Mouse (Mus musculus) liver, embryonic 14.5 days (tissue): Measurements from ENCODE around the gene Pan2. TPM values are rescaled to one million over a fixed set of nuclear protein-coding genes. Genes with fewer than 3 reads are reported as not detected.
A peak's percentile ranks its signal among the peaks of the same experiment; 100 is the strongest.

ENCODE experiments used
- ATAC-seq: fragments of 200-750 bp; cut with Nextera tagmentation; 2 replicates; pipeline ENCODE4 v1.8.0; 2017; ENCODE audit warnings: moderate number of reproducible peaks, mild to moderate bottlenecking, moderate library complexity; ENCODE audit not compliant: insufficient read depth
- DNase-seq, 3 experiments: peaks; one replicate each; pipeline ENCODE4 v3.0.0-alpha.2; 2012 to 2013; ENCODE audit warnings: low read depth in 3 of 3, low spot score in 3 of 3
- H3K27ac ChIP-seq: fragments of 300-500 bp; sonication (generic); 2 replicates; pipeline ENCODE4 v1.5.1; 2014; ENCODE audit warnings: moderate library complexity, mild to moderate bottlenecking, control low read depth, inconsistent platforms
- H3K27me3 ChIP-seq: fragments of 300-500 bp; sonication (generic); 2 replicates; pipeline ENCODE4 v1.6.1; 2014; ENCODE audit warnings: mild to moderate bottlenecking, low read length, moderate library complexity; ENCODE audit not compliant: control insufficient read depth, insufficient read depth
- H3K36me3 ChIP-seq: fragments of 300-500 bp; sonication (generic); replicated peaks from 2 replicates; pipeline ENCODE4 v1.6.1; 2014; ENCODE audit warnings: low read depth; ENCODE audit not compliant: control insufficient read depth, insufficient read depth
- H3K4me1 ChIP-seq, 2 experiments: fragments of 200-500 bp in 1 of 2; fragments of 300-500 bp in 1 of 2; sonication (generic) in 1 of 2; replicated peaks; 2 replicates each; pipeline ENCODE4 v1.6.1; 2012 to 2014; ENCODE audit warnings: antibody characterized with exemption in 1 of 2, inconsistent platforms in 1 of 2, low read length in 1 of 2; ENCODE audit not compliant: control insufficient read depth in 2 of 2, insufficient read depth in 2 of 2
- H3K4me2 ChIP-seq: fragments of 300-500 bp; sonication (generic); 2 replicates; pipeline ENCODE4 v1.6.1; 2014; ENCODE audit warnings: low read depth, mild to moderate bottlenecking, control low read depth, moderate library complexity
- H3K4me3 ChIP-seq, 2 experiments: fragments of 200-500 bp in 1 of 2; fragments of 300-500 bp in 1 of 2; sonication (generic) in 1 of 2; 2 replicates each; pipeline ENCODE4 v1.5.1; 2012 to 2014; ENCODE audit warnings: low read depth in 2 of 2, low read length in 2 of 2, mild to moderate bottlenecking in 2 of 2, control low read depth in 1 of 2, inconsistent platforms in 1 of 2, moderate library complexity in 1 of 2; ENCODE audit not compliant: insufficient read depth in 1 of 2
- H3K9ac ChIP-seq: fragments of 300-500 bp; sonication (generic); replicated peaks from 2 replicates; pipeline ENCODE4 v1.6.1; 2014; ENCODE audit warnings: mild to moderate bottlenecking, control low read depth, moderate library complexity
- H3K9me3 ChIP-seq: fragments of 300-500 bp; sonication (generic); 2 replicates; pipeline ENCODE4 v1.6.1; 2016; ENCODE audit warnings: low read length, mixed read lengths; ENCODE audit not compliant: control insufficient read depth
- CTCF ChIP-seq: IDR thresholded peaks from 2 replicates; pipeline ENCODE4 v1.5.1; 2016; ENCODE audit warnings: antibody characterized with exemption, low read depth, control low read depth
- EP300 ChIP-seq: IDR thresholded peaks from 2 replicates; pipeline ENCODE4 v1.6.1; 2016; ENCODE audit warnings: antibody characterized with exemption, low read depth
- WGBS: fragments of 180-500 bp; shearing (Covaris S2); extraction: QIAGEN DNeasy Blood & Tissue Kit; methylation state at CpG from one replicate; pipeline ENCODE4 v1.1.7; 2014; ENCODE audit not compliant: insufficient replicate concordance; 5-methylcytosine and 5-hydroxymethylcytosine counted together
- polyA plus RNA-seq, 2 experiments: library from polyadenylated mRNA; depleted of rRNA in 1 of 2; stranded (reverse) in 1 of 2; unstranded in 1 of 2; fragments of >200 nt; fragmentation: Nextera tagmentation in 1 of 2; extraction: Ambion mirVana in 1 of 2; gene quantifications; 2 replicates each; pipeline versions ENCODE4 v1.2.1 to v1.2.3; 2012 to 2014

The Pan2 gene
- polyA plus RNA-seq, 2 experiments: 10.1 to 13.3 TPM

DNA sequence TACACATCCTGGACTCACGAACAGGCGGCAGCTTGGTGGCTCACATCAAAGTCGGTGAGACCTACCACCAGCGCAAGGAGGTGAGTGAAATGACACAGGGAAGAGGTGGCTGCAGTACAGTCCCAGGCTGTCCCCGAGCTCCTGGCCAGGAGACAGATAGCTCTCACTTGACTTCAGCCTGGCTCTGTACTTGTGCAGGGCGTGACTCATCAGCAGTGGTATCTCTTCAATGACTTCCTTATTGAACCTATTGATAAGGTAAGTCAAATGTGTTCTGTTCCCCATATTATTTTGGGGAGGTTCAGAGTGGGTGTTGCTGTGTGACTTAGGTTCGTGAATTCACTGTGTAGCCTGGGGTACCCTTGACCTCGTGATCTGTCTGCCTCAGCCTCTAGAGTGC lies 12.4 kb downstream of the Pan2 start:
- ATAC-seq (peak; percentile 32; the same call in 1 of the 2 replicates), DNase-seq (no peak)
- Histone ChIP-seq H3K4me2 (no peak overlapping the region), H3K9ac (no peak overlapping the region), H3K4me3 (no peak overlapping the region), H3K9me3 (no peaks in the 10 kb centered on the region), H3K27ac (no peak overlapping the region), H3K4me1 (no peaks in the 10 kb centered on the region), H3K36me3 (peaks cover 48% of the 10 kb centered on the region), H3K27me3 (no peaks in the 10 kb centered on the region)
- no peak for TF ChIP-seq CTCF
- no peak for TF ChIP-seq EP300
- whole genome bisulfite sequencing: 67% methylated on average over 8 of the region's 8 CpGs

GRCm38 (mm10) chr10:128321641-128322040 lies 18.5 kb downstream of the Pan2 start:
- peak overlapping the region; percentile 20 for H3K27ac ChIP-seq
- H3K9ac ChIP-seq: peak overlapping the region; percentile 95
- ATAC-seq: no peak
- no peak for DNase-seq
- TF ChIP-seq CTCF (no peak), EP300 (no peak)
- peaks cover 32% of the 10 kb centered on the region for H3K36me3 ChIP-seq
- H3K9me3 ChIP-seq: no peaks in the 10 kb centered on the region
- 45% methylated on average over 12 of the region's 12 CpGs for whole genome bisulfite sequencing
- H3K4me1 ChIP-seq: peaks cover 5 to 13% of the 10 kb centered on the region in 2 experiments
- no peaks in the 10 kb centered on the region for H3K27me3 ChIP-seq
- H3K4me3 ChIP-seq: peak overlapping the region; percentile 37 to 92
- H3K4me2 ChIP-seq: peak overlapping the region; percentile 92

- Histone ChIP-seq H3K9ac (peak within 1 kb of the TSS; percentile 95), H3K4me1 (peaks cover 5 to 13% of the 10 kb centered on the region in 2 experiments), H3K27ac (peak within 1 kb of the TSS; percentile 79), H3K4me3 (peak within 1 kb of the TSS; percentile 92 to 94), H3K36me3 (peaks cover 31% of the 10 kb centered on the region), H3K4me2 (peak within 1 kb of the TSS; percentile 92), H3K9me3 (no peaks in the 10 kb centered on the region), H3K27me3 (no peaks in the 10 kb centered on the region)
- DNase-seq: peak in 2 of 3 experiments; percentile 54 to 70
- peak; percentile 74 for ATAC-seq
- WGBS: under 1% methylated on average over 40 of the region's 40 CpGs
- TF ChIP-seq CTCF (no peak), EP300 (0 out of 2 replicates have a peak, but pooled peaks have one; percentile 38)
Observed at GRCm38 (mm10) chr10:128322141-128323108, 19.3 kb downstream of the Pan2 start, which contains the start of gene Cnpy2. Gene Cnpy2, plus strand, starts transcription at chr10:128322459.

DNA sequence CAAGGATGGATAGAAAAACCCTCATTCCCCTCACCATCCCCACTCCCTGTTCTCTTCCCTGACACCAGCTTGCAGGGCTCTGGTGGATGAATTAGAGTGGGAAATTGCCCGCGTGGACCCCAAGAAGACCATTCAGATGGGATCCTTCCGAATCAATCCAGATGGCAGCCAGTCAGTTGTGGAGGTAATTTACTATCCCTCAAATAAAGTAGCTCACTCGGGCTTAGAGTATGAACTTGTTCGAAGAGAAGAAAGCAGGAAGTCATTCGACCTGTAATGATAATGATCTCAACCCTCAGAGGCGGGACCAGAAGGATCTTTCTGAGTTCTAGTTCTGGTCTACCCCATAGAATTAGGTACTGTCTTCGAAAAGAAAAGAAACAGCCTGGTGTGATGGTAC lies 20.4 kb downstream of the Pan2 start:
- Histone ChIP-seq H3K9me3 (no peaks in the 10 kb centered on the region), H3K4me3 (peak overlapping the region; percentile 92 to 94), H3K4me1 (peaks cover 5 to 13% of the 10 kb centered on the region in 2 experiments), H3K4me2 (peak overlapping the region; percentile 92), H3K27ac (no peak overlapping the region), H3K27me3 (no peaks in the 10 kb centered on the region), H3K36me3 (peaks cover 24% of the 10 kb centered on the region), H3K9ac (peak overlapping the region; percentile 95)
- no peak for TF ChIP-seq EP300
- TF ChIP-seq CTCF: no peak
- no peak for DNase-seq
- WGBS: 44% methylated on average over 8 of the region's 8 CpGs
- no peak for ATAC-seq

DNA sequence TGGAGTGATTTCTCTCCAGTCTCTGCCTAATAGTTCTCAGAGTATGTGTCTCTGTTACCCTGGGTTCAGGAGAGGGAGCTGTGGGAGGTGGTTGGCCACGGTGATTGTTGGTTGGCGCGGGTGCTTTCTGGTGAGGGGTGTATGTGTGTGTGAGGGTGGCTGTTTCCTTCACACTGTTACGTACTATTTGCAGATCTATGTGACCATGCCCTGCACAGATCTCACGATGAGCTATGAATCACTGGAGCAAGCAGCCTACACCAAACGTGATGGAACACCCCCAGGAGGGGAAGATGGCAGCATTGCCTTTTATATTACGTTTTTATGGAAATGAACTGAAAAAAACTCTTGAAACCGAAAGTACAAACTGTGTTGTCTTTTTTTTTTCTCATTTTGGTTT lies 23.7 kb downstream of the Pan2 start:
- peaks cover 13% of the 10 kb centered on the region; the same call in 1 of the 2 replicates for H3K36me3 ChIP-seq
- H3K4me1 ChIP-seq: peaks cover 5 to 11% of the 10 kb centered on the region in 2 experiments
- no peaks in the 10 kb centered on the region for H3K9me3 ChIP-seq
- 84% methylated on average over 8 of the region's 8 CpGs for WGBS
- no peak for DNase-seq
- H3K27me3 ChIP-seq: no peaks in the 10 kb centered on the region
- no peak overlapping the region for H3K4me2 ChIP-seq
- H3K4me3 ChIP-seq: no peak overlapping the region
- H3K27ac ChIP-seq: no peak overlapping the region
- no peak for ATAC-seq
- no peak for TF ChIP-seq EP300
- TF ChIP-seq CTCF: no peak
- no peak overlapping the region for H3K9ac ChIP-seq
